Mouse (Mus musculus): ENCODE results near the gene St7. TPM values are rescaled to one million over a fixed set of nuclear protein-coding genes. Genes with fewer than 3 reads are reported as not detected.

St7 gene
- polyA plus RNA-seq, 1 experiment: 20.0 TPM

GRCm38 (mm10) chr6:17750041-17750660, 57.4 kb downstream of the St7 start:
- TF ChIP-seq POLR2A (IDR thresholded peaks at IDR 0.05; ENCODE audit: low read depth, low read length): no peak
- no peak for TF ChIP-seq CTCF (IDR thresholded peaks at IDR 0.05; ENCODE audit: borderline replicate concordance, insufficient read depth, low read length)
- Histone ChIP-seq H3K4me1 (ENCODE audit: control insufficient read depth, insufficient read depth, low read length) (no peaks in the 10 kb centered on the region; the same call in none of the 2 replicates), H3K4me3 (ENCODE audit: insufficient read depth, low read length) (peak overlapping the region; percentile 2; the same call in 1 of the 2 replicates), H3K27ac (ENCODE audit: insufficient read depth, low read length) (peak overlapping the region; percentile 44; the same call in 1 of the 2 replicates)

- H3K4me1 ChIP-seq (ENCODE audit: control insufficient read depth, insufficient read depth, low read length): no peaks in the 10 kb centered on the region; the same call in none of the 2 replicates
- no peak for TF ChIP-seq CTCF (IDR thresholded peaks at IDR 0.05; ENCODE audit: borderline replicate concordance, insufficient read depth, low read length)
- TF ChIP-seq POLR2A (IDR thresholded peaks at IDR 0.05; ENCODE audit: low read depth, low read length): no peak
- no peak overlapping the region for H3K4me3 ChIP-seq (ENCODE audit: insufficient read depth, low read length)
- H3K27ac ChIP-seq (ENCODE audit: insufficient read depth, low read length): no peak overlapping the region
These were observed 58.2 kb downstream of the St7 start for GRCm38 (mm10) chr6:17750957-17751356.

- TF ChIP-seq CTCF (IDR thresholded peaks at IDR 0.05; ENCODE audit: borderline replicate concordance, insufficient read depth, low read length): no peak
- no peak for TF ChIP-seq POLR2A (IDR thresholded peaks at IDR 0.05; ENCODE audit: low read depth, low read length)
- Histone ChIP-seq H3K4me1 (ENCODE audit: control insufficient read depth, insufficient read depth, low read length) (no peaks in the 10 kb centered on the region; the same call in 1 of the 2 replicates), H3K27ac (ENCODE audit: insufficient read depth, low read length) (no peak overlapping the region), H3K4me3 (ENCODE audit: insufficient read depth, low read length) (no peak overlapping the region)
These were observed 63.2 kb downstream of the St7 start for GRCm38 (mm10) chr6:17755902-17756301.

GRCm38 (mm10) chr6:17758568-17758967, 65.8 kb downstream of the St7 start:
- no peak overlapping the region for H3K27ac ChIP-seq (ENCODE audit: insufficient read depth, low read length)
- peaks cover 2% of the 10 kb centered on the region for H3K4me1 ChIP-seq (ENCODE audit: control insufficient read depth, insufficient read depth, low read length)
- H3K4me3 ChIP-seq (ENCODE audit: insufficient read depth, low read length): no peak overlapping the region
- TF ChIP-seq CTCF (IDR thresholded peaks at IDR 0.05; ENCODE audit: borderline replicate concordance, insufficient read depth, low read length): no peak
- no peak for TF ChIP-seq POLR2A (IDR thresholded peaks at IDR 0.05; ENCODE audit: low read depth, low read length)

- Histone ChIP-seq H3K4me3 (ENCODE audit: insufficient read depth, low read length) (no peak overlapping the region), H3K27ac (ENCODE audit: insufficient read depth, low read length) (peak overlapping the region; percentile 85)
- TF ChIP-seq POLR2A (IDR thresholded peaks at IDR 0.05; ENCODE audit: low read depth, low read length): no peak
- TF ChIP-seq CTCF (IDR thresholded peaks at IDR 0.05; ENCODE audit: borderline replicate concordance, insufficient read depth, low read length): no peak
These were observed 71.4 kb downstream of the St7 start for GRCm38 (mm10) chr6:17763963-17764659.

GRCm38 (mm10) chr6:17764660-17764998, 71.9 kb downstream of the St7 start:
- no peak overlapping the region for H3K4me3 ChIP-seq (ENCODE audit: insufficient read depth, low read length)
- TF ChIP-seq POLR2A (IDR thresholded peaks at IDR 0.05; ENCODE audit: low read depth, low read length) (no peak), CTCF (IDR thresholded peaks at IDR 0.05; ENCODE audit: borderline replicate concordance, insufficient read depth, low read length) (no peak)
- peak overlapping the region; percentile 81 for H3K27ac ChIP-seq (ENCODE audit: insufficient read depth, low read length)
- H3K4me1 ChIP-seq (ENCODE audit: control insufficient read depth, insufficient read depth, low read length): peaks cover 10% of the 10 kb centered on the region

More at GRCm38 (mm10) chr6:17763963-17764659, 71.4 kb downstream of the St7 start:
- H3K4me1 ChIP-seq (ENCODE audit: control insufficient read depth, insufficient read depth, low read length): peaks cover 10% of the 10 kb centered on the region

GRCm38 (mm10) chr6:17769972-17770644, 77.4 kb downstream of the St7 start:
- peaks cover 13% of the 10 kb centered on the region for H3K4me1 ChIP-seq (ENCODE audit: control insufficient read depth, insufficient read depth, low read length)
- no peak overlapping the region for H3K4me3 ChIP-seq (ENCODE audit: insufficient read depth, low read length)
- H3K27ac ChIP-seq (ENCODE audit: insufficient read depth, low read length): no peak overlapping the region
- TF ChIP-seq POLR2A (IDR thresholded peaks at IDR 0.05; ENCODE audit: low read depth, low read length) (no peak), CTCF (IDR thresholded peaks at IDR 0.05; ENCODE audit: borderline replicate concordance, insufficient read depth, low read length) (no peak)

GRCm38 (mm10) chr6:17770645-17771345, 78.1 kb downstream of the St7 start:
- Histone ChIP-seq H3K4me1 (ENCODE audit: control insufficient read depth, insufficient read depth, low read length) (peaks cover 13% of the 10 kb centered on the region), H3K27ac (ENCODE audit: insufficient read depth, low read length) (no peak overlapping the region), H3K4me3 (ENCODE audit: insufficient read depth, low read length) (no peak overlapping the region)
- no peak for TF ChIP-seq POLR2A (IDR thresholded peaks at IDR 0.05; ENCODE audit: low read depth, low read length)
- no peak for TF ChIP-seq CTCF (IDR thresholded peaks at IDR 0.05; ENCODE audit: borderline replicate concordance, insufficient read depth, low read length)

GRCm38 (mm10) chr6:17771456-17771855, 78.7 kb downstream of the St7 start:
- TF ChIP-seq CTCF (IDR thresholded peaks at IDR 0.05; ENCODE audit: borderline replicate concordance, insufficient read depth, low read length) (no peak), POLR2A (IDR thresholded peaks at IDR 0.05; ENCODE audit: low read depth, low read length) (no peak)
- no peak overlapping the region for H3K27ac ChIP-seq (ENCODE audit: insufficient read depth, low read length)
- H3K4me1 ChIP-seq (ENCODE audit: control insufficient read depth, insufficient read depth, low read length): peaks cover 13% of the 10 kb centered on the region
- no peak overlapping the region for H3K4me3 ChIP-seq (ENCODE audit: insufficient read depth, low read length)

Data from embryonic fibroblast, embryonic 13.5 days (primary cell).